Mouse (Mus musculus) MEL (cell line): ENCODE measurements at regions not wholly inside any gene's neighbourhood (a gene's known extent, or its start where the extent isn't known, plus 50 kb on each side); places are given as distances from the start of the nearest gene placed in this dataset.

Experiments used
- CTCF ChIP-seq, 3 experiments: IDR thresholded peaks in 2 of 3; conservative IDR thresholded peaks in 1 of 3; 2 replicates each; pipeline ENCODE4 v1.5.1; 2011 to 2012; ENCODE audit warnings: low read length in 3 of 3, low read depth in 2 of 3, mild to moderate bottlenecking in 2 of 3, improper control_type of control experiment in 1 of 3, inconsistent platforms in 1 of 3, mixed read lengths in 1 of 3, moderate library complexity in 1 of 3; ENCODE audit not compliant: control insufficient read depth in 1 of 3, insufficient read depth in 1 of 3, poor library complexity in 1 of 3, severe bottlenecking in 1 of 3
- EP300 ChIP-seq, 2 experiments: IDR thresholded peaks; 2 replicates each; pipeline ENCODE4 v1.6.1; 2011; ENCODE audit warnings: improper control_type of control experiment in 2 of 2, low read length in 2 of 2, low read depth in 1 of 2, mild to moderate bottlenecking in 1 of 2
- RAD21 ChIP-seq: IDR thresholded peaks from 2 replicates; pipeline ENCODE4 v1.6.1; 2011; ENCODE audit warnings: mild to moderate bottlenecking, low read depth, low read length, improper control_type of control experiment
- ZNF384 ChIP-seq: IDR thresholded peaks from 2 replicates; pipeline ENCODE4 v1.6.1; 2012; ENCODE audit warnings: low read depth, mild to moderate bottlenecking, inconsistent platforms, low read length, improper control_type of control experiment

GRCm38 (mm10) chr1:194548243-194548642 is 69.8 kb upstream of the Plxna2 start:
- TF ChIP-seq RAD21: no peak
- no peak for TF ChIP-seq EP300 (IDR thresholded peaks at IDR 0.05; ENCODE audit: low read depth in 1 of 2, low read length in 2 of 2)
- no peak for TF ChIP-seq CTCF (IDR thresholded peaks at IDR 0.05 in 2 of 3, conservative IDR thresholded peaks at IDR 0.05 in 1 of 3; ENCODE audit: control insufficient read depth in 1 of 3, insufficient read depth in 1 of 3, low read depth in 2 of 3, low read length in 3 of 3, poor library complexity in 1 of 3, severe bottlenecking in 1 of 3)
- TF ChIP-seq ZNF384: no peak
